ENCODE assay signal across 22 mouse cellular contexts in genomic region chr9:69258506-69258905, GRCm38 (mm10).
DNase-seq lines count a peak whose midpoint lies in the region; ATAC-seq and TF ChIP-seq lines count a peak whose summit lies in the region.
"Had no signal": no experiment of that assay in that cellular context is flagged by ENCODE, and none has a peak within 500 bp of the region (broad histone marks: within the 10 kb centered on the region; RNA-seq: fewer than 3 reads in every experiment).

No protein-coding gene starts in this region.

- 0 out of 2 replicates have a peak, but pooled peaks have one; percentile 26 for ATAC-seq in forebrain, embryonic 15.5 days (replicated peaks)
- no peak for ATAC-seq in forebrain, postnatal 0 days
- ATAC-seq in limb, embryonic 11.5 days (ENCODE audit: insufficient number of reproducible peaks, low FRiP score, low TSS enrichment, low read depth) = no peak
- ATAC-seq: activated CD4-positive, CD25-positive, alpha-beta regulatory T cell, adult 4 months; intestine, postnatal 0 days had no signal

- H3K4me3 ChIP-seq in forebrain, embryonic 15.5 days = no peak overlapping the region
- no peak overlapping the region for H3K4me3 ChIP-seq in forebrain, postnatal 0 days (ENCODE audit: low read depth, low read length)
- H3K4me3 ChIP-seq in limb, embryonic 11.5 days (ENCODE audit: low read depth, low read length) = no peak overlapping the region
- no peak overlapping the region for H3K4me3 ChIP-seq in limb, embryonic 10.5 days
- H3K4me3 ChIP-seq: embryonic facial prominence, embryonic 13.5 days; erythroblast, embryonic 14.5 days; heart, adult 2 months; hindbrain, embryonic 12.5 days; hindbrain, embryonic 15.5 days had no signal

- TF ChIP-seq CTCF in forebrain, postnatal 0 days (IDR thresholded peaks at IDR 0.05; ENCODE audit: low read depth) = no peak
- no peak for TF ChIP-seq CTCF in brain, embryonic 14.5 days (IDR thresholded peaks at IDR 0.05; ENCODE audit: borderline replicate concordance, extremely low read depth, insufficient read depth, insufficient read length)

- no peak for DNase-seq in forebrain, postnatal 0 days
- peak; percentile 46 for DNase-seq in limb, embryonic 11.5 days (ENCODE audit: low spot score)
- DNase-seq in limb, embryonic 10.5 days (ENCODE audit: low spot score) = no peak
- peak; percentile 70 for DNase-seq in brain, embryonic 14.5 days (ENCODE audit: low read depth)
- peak; percentile 28 for DNase-seq in forelimb bud, embryonic 11.5 days (ENCODE audit: low read depth, low spot score)
- DNase-seq in urinary bladder, postnatal 14 days (ENCODE audit: low spot score) = no peak
- DNase-seq: adrenal gland, postnatal 10 days; adrenal gland, postnatal 36 days; cerebellum, adult 11 months; cerebellum, adult 2 months; cerebellum, adult 9-11 months; cerebellum, postnatal 25 days; gastrocnemius, postnatal 14 days; heart, adult 2 months; kidney, adult 2 months had no signal

- 53% methylated on average over 5 of the region's 5 CpGs for WGBS in forebrain, embryonic 15.5 days
- WGBS in forebrain, postnatal 0 days = 62% methylated on average over 5 of the region's 5 CpGs
- 16% methylated on average over 5 of the region's 5 CpGs for WGBS in limb, embryonic 11.5 days
- 29% methylated on average over 5 of the region's 5 CpGs for WGBS in limb, embryonic 10.5 days

- no peaks in the 10 kb centered on the region for H3K9me3 ChIP-seq in forebrain, embryonic 15.5 days
- no peaks in the 10 kb centered on the region for H3K9me3 ChIP-seq in forebrain, postnatal 0 days (ENCODE audit: low read length)
- no peaks in the 10 kb centered on the region for H3K9me3 ChIP-seq in limb, embryonic 11.5 days (ENCODE audit: control insufficient read depth, low read length)
- H3K9me3 ChIP-seq in limb, embryonic 10.5 days (replicated peaks) = no peaks in the 10 kb centered on the region
- H3K9me3 ChIP-seq: embryonic facial prominence, embryonic 13.5 days; hindbrain, embryonic 12.5 days; hindbrain, embryonic 15.5 days had no signal

- TF ChIP-seq POLR2A in brain, embryonic 14.5 days (IDR thresholded peaks at IDR 0.05; ENCODE audit: borderline replicate concordance, extremely low read depth, insufficient read depth, insufficient read length, poor library complexity, severe bottlenecking) = no peak

- H3K4me1 ChIP-seq in forebrain, embryonic 15.5 days = no peaks in the 10 kb centered on the region
- H3K4me1 ChIP-seq in forebrain, postnatal 0 days (ENCODE audit: insufficient read depth) = no peaks in the 10 kb centered on the region
- H3K4me1 ChIP-seq in limb, embryonic 11.5 days (ENCODE audit: control insufficient read depth, insufficient read depth, low read length) = peaks cover 10% of the 10 kb centered on the region; the same call in 1 of the 2 replicates
- peaks cover 19% of the 10 kb centered on the region for H3K4me1 ChIP-seq in limb, embryonic 10.5 days

- no peaks in the 10 kb centered on the region for H3K36me3 ChIP-seq in forebrain, embryonic 15.5 days
- no peaks in the 10 kb centered on the region for H3K36me3 ChIP-seq in forebrain, postnatal 0 days (ENCODE audit: insufficient read depth)
- H3K36me3 ChIP-seq in limb, embryonic 11.5 days (ENCODE audit: control insufficient read depth, insufficient read depth, low read length) = no peaks in the 10 kb centered on the region
- no peaks in the 10 kb centered on the region for H3K36me3 ChIP-seq in limb, embryonic 10.5 days
- H3K36me3 ChIP-seq: embryonic facial prominence, embryonic 13.5 days; hindbrain, embryonic 12.5 days; hindbrain, embryonic 15.5 days had no signal

- H3K9ac ChIP-seq in forebrain, embryonic 15.5 days (replicated peaks) = no peak overlapping the region
- no peak overlapping the region for H3K9ac ChIP-seq in forebrain, postnatal 0 days
- no peak overlapping the region for H3K9ac ChIP-seq in limb, embryonic 11.5 days (ENCODE audit: low read length)
- H3K9ac ChIP-seq: hindbrain, embryonic 12.5 days; hindbrain, embryonic 15.5 days had no signal

- no peak overlapping the region for H3K27ac ChIP-seq in forebrain, embryonic 15.5 days (replicated peaks)
- no peak overlapping the region for H3K27ac ChIP-seq in forebrain, postnatal 0 days (ENCODE audit: low read depth, low read length)
- no peak overlapping the region for H3K27ac ChIP-seq in limb, embryonic 11.5 days (replicated peaks; ENCODE audit: low read depth, low read length)
- H3K27ac ChIP-seq in limb, embryonic 10.5 days = no peak overlapping the region
- H3K27ac ChIP-seq: embryonic facial prominence, embryonic 13.5 days; hindbrain, embryonic 12.5 days; hindbrain, embryonic 15.5 days had no signal

- H3K27me3 ChIP-seq in forebrain, embryonic 15.5 days = no peaks in the 10 kb centered on the region
- no peaks in the 10 kb centered on the region for H3K27me3 ChIP-seq in forebrain, postnatal 0 days (ENCODE audit: insufficient read depth, low read length)
- H3K27me3 ChIP-seq in limb, embryonic 11.5 days (ENCODE audit: control insufficient read depth, insufficient read depth, low read length) = no peaks in the 10 kb centered on the region
- no peaks in the 10 kb centered on the region; the same call in 1 of the 2 replicates for H3K27me3 ChIP-seq in limb, embryonic 10.5 days (ENCODE audit: low read depth, poor library complexity, severe bottlenecking)
- H3K27me3 ChIP-seq: embryonic facial prominence, embryonic 13.5 days; hindbrain, embryonic 12.5 days; hindbrain, embryonic 15.5 days had no signal

- H3K4me2 ChIP-seq in forebrain, embryonic 15.5 days (replicated peaks) = no peak overlapping the region
- no peak overlapping the region for H3K4me2 ChIP-seq in forebrain, postnatal 0 days (ENCODE audit: low read depth)
- H3K4me2 ChIP-seq in limb, embryonic 11.5 days (ENCODE audit: low read depth, severe bottlenecking) = no peak overlapping the region
- H3K4me2 ChIP-seq: embryonic facial prominence, embryonic 13.5 days; hindbrain, embryonic 15.5 days had no signal

Comparison
In these comparisons a context has a peak if more than half of its experiments do, and no peak if none do; other contexts are left out.
1. DNase-seq: peak in limb, embryonic 11.5 days (single experiment), brain, embryonic 14.5 days (single experiment) and forelimb bud, embryonic 11.5 days (single experiment); none in forebrain, postnatal 0 days (single experiment), limb, embryonic 10.5 days (single experiment) and urinary bladder, postnatal 14 days (single experiment).